8 mouse cellular contexts compared by ENCODE assay signal in the genomic region with DNA sequence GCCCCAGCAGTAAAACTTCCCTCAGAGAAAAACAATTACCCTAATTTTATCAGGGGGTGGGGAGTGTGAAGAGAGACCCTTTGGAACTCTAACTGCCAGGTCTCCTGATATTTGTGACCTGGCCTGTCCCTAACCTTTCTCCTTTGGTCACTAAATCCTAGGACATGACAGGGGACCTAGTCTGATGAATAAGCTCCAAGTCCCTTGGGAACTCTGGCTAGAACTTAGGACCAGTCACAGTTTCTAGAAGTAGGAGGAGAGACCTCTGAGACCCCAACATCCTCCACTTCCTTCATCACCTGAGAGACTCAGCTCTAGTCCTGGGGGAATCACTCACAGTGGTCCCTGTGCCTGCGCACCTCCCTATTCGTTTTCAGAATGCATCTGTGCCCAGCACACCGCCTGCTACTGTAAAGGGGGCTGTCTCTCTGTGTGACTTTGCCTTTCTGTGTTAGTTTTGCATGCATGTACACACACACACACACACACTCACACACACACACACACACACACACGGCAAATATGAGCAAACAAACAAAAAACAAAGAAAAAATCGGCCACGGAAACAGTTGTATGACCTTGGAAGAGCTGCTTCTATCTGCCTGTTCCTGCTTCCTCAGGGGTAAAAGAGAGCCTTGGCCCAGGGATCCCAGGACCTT. TPM values are rescaled to one million over a fixed set of nuclear protein-coding genes. Genes with fewer than 3 reads are reported as not detected.
A peak's percentile ranks its signal among the peaks of the same experiment; 100 is the strongest.
DNase-seq lines count a peak whose midpoint lies in the region; ATAC-seq lines count a peak whose summit lies in the region.

No protein-coding gene starts in this region.

- ATAC-seq in kidney, embryonic 16.5 days (ENCODE audit: low FRiP score, low TSS enrichment): no peak
- no peak for ATAC-seq in embryonic facial prominence, embryonic 12.5 days (ENCODE audit: insufficient number of reproducible peaks, insufficient read depth, low FRiP score, low TSS enrichment)
- ATAC-seq in hindbrain, embryonic 14.5 days (ENCODE audit: low FRiP score): no peak
- no peak for ATAC-seq in midbrain, embryonic 14.5 days (ENCODE audit: low FRiP score, low TSS enrichment)
- no peak for ATAC-seq in granulocyte monocyte progenitor cell, adult 5-6 weeks (replicated peaks; ENCODE audit: poor library complexity, severe bottlenecking)

- no peaks in the 10 kb centered on the region for H3K27me3 ChIP-seq in kidney, embryonic 16.5 days (ENCODE audit: insufficient read depth, low read length)
- no peaks in the 10 kb centered on the region for H3K27me3 ChIP-seq in embryonic facial prominence, embryonic 12.5 days
- H3K27me3 ChIP-seq in hindbrain, embryonic 14.5 days (ENCODE audit: control insufficient read depth, insufficient read depth, low read length): no peaks in the 10 kb centered on the region
- H3K27me3 ChIP-seq in midbrain, embryonic 14.5 days (ENCODE audit: control insufficient read depth, insufficient read depth, low read length): no peaks in the 10 kb centered on the region

- WGBS in kidney, embryonic 16.5 days: 8% methylated on average over 6 of the region's 6 CpGs
- WGBS in embryonic facial prominence, embryonic 12.5 days: 5% methylated on average over 6 of the region's 6 CpGs
- 4% methylated on average over 6 of the region's 6 CpGs for WGBS in hindbrain, embryonic 14.5 days
- 8% methylated on average over 6 of the region's 6 CpGs for WGBS in midbrain, embryonic 14.5 days

- H3K9ac ChIP-seq in kidney, embryonic 16.5 days (replicated peaks; ENCODE audit: low read length): peak overlapping the region; percentile 88
- H3K9ac ChIP-seq in embryonic facial prominence, embryonic 12.5 days: peak overlapping the region; percentile 82
- peak overlapping the region; percentile 75 for H3K9ac ChIP-seq in hindbrain, embryonic 14.5 days
- H3K9ac ChIP-seq in midbrain, embryonic 14.5 days (replicated peaks; ENCODE audit: low read length): peak overlapping the region; percentile 86

- peak overlapping the region; percentile 68 for H3K4me3 ChIP-seq in kidney, embryonic 16.5 days (ENCODE audit: low read length)
- peak overlapping the region; percentile 58 for H3K4me3 ChIP-seq in embryonic facial prominence, embryonic 12.5 days
- peak overlapping the region; percentile 52 for H3K4me3 ChIP-seq in hindbrain, embryonic 14.5 days (replicated peaks; ENCODE audit: low read length)
- peak overlapping the region; percentile 57 for H3K4me3 ChIP-seq in midbrain, embryonic 14.5 days (replicated peaks; ENCODE audit: low read depth, low read length)

- H3K36me3 ChIP-seq in kidney, embryonic 16.5 days (ENCODE audit: insufficient read depth, low read length): no peaks in the 10 kb centered on the region
- no peaks in the 10 kb centered on the region for H3K36me3 ChIP-seq in embryonic facial prominence, embryonic 12.5 days
- H3K36me3 ChIP-seq in hindbrain, embryonic 14.5 days (replicated peaks; ENCODE audit: control insufficient read depth, insufficient read depth): no peaks in the 10 kb centered on the region
- no peaks in the 10 kb centered on the region for H3K36me3 ChIP-seq in midbrain, embryonic 14.5 days (ENCODE audit: control insufficient read depth, insufficient read depth, low read length)

- H3K27ac ChIP-seq in kidney, embryonic 16.5 days (ENCODE audit: low read length): peak overlapping the region; percentile 99
- H3K27ac ChIP-seq in embryonic facial prominence, embryonic 12.5 days: peak overlapping the region; percentile 100
- H3K27ac ChIP-seq in hindbrain, embryonic 14.5 days: peak overlapping the region; percentile 97
- H3K27ac ChIP-seq in midbrain, embryonic 14.5 days (replicated peaks; ENCODE audit: low read depth, low read length): peak overlapping the region; percentile 99

- DNase-seq in kidney, adult 11 months: no peak
- DNase-seq in hindbrain, embryonic 14.5 days (ENCODE audit: low spot score): no peak
- peak; percentile 74 for DNase-seq in midbrain, embryonic 14.5 days
- no peak for DNase-seq in spleen, postnatal 14 days (ENCODE audit: low spot score in 2 of 2)
- DNase-seq in Muller cell, postnatal 12 days (ENCODE audit: inconsistent ontology term): no peak

- H3K4me2 ChIP-seq in kidney, embryonic 16.5 days (replicated peaks; ENCODE audit: low read depth, low read length): peak overlapping the region; percentile 69
- H3K4me2 ChIP-seq in embryonic facial prominence, embryonic 12.5 days (replicated peaks): peak overlapping the region; percentile 73
- peak overlapping the region; percentile 95 for H3K4me2 ChIP-seq in hindbrain, embryonic 14.5 days (replicated peaks)
- H3K4me2 ChIP-seq in midbrain, embryonic 14.5 days (ENCODE audit: low read length): peak overlapping the region; percentile 97

- peaks cover 51% of the 10 kb centered on the region for H3K4me1 ChIP-seq in kidney, embryonic 16.5 days (ENCODE audit: insufficient read depth, low read length)
- H3K4me1 ChIP-seq in embryonic facial prominence, embryonic 12.5 days: peaks cover 41% of the 10 kb centered on the region
- peaks cover 55% of the 10 kb centered on the region for H3K4me1 ChIP-seq in hindbrain, embryonic 14.5 days (replicated peaks; ENCODE audit: control insufficient read depth, insufficient read depth, low read length)
- H3K4me1 ChIP-seq in midbrain, embryonic 14.5 days (ENCODE audit: control insufficient read depth, insufficient read depth, low read length): peaks cover 58% of the 10 kb centered on the region

- H3K9me3 ChIP-seq in kidney, embryonic 16.5 days (ENCODE audit: low read length): no peaks in the 10 kb centered on the region
- no peaks in the 10 kb centered on the region for H3K9me3 ChIP-seq in embryonic facial prominence, embryonic 12.5 days
- no peaks in the 10 kb centered on the region for H3K9me3 ChIP-seq in hindbrain, embryonic 14.5 days (ENCODE audit: control insufficient read depth, low read length)
- H3K9me3 ChIP-seq in midbrain, embryonic 14.5 days (ENCODE audit: control insufficient read depth, low read length): no peaks in the 10 kb centered on the region

RNA-seq across cellular contexts. Expression of gene Smarcd3, which starts 18.8 kb away (rescaled TPM):
- 24.5 and 25.0 TPM in 2 replicates for polyA plus RNA-seq in kidney, embryonic 16.5 days (2015; fragmentation: Nextera tagmentation; extraction: Ambion mirVana)
- 73.5 and 74.7 TPM in 2 replicates for polyA plus RNA-seq in embryonic facial prominence, embryonic 12.5 days (2016; fragmentation: Nextera tagmentation; extraction: Ambion mirVana)
- polyA plus RNA-seq in hindbrain, embryonic 14.5 days (2014; fragmentation: Nextera tagmentation; extraction: Ambion mirVana): 149 and 171 TPM in 2 replicates
- 158 and 199 TPM in 2 replicates for polyA plus RNA-seq in midbrain, embryonic 14.5 days (2014; fragmentation: Nextera tagmentation; extraction: Ambion mirVana)
- not detected in 2 replicates for total RNA-seq in granulocyte monocyte progenitor cell, adult 5-6 weeks (2014; fragmentation: Nextera tagmentation)
- 0.05 and 0.34 TPM in 2 replicates for total RNA-seq in granulocyte monocyte progenitor cell, adult 5-6 weeks (2017)

RNA-seq across cellular contexts. Expression of gene Chpf2, which starts 18.9 kb away (rescaled TPM):
- 27.1 and 28.3 TPM in 2 replicates for polyA plus RNA-seq in kidney, embryonic 16.5 days (2015; fragmentation: Nextera tagmentation; extraction: Ambion mirVana)
- polyA plus RNA-seq in embryonic facial prominence, embryonic 12.5 days (2016; fragmentation: Nextera tagmentation; extraction: Ambion mirVana): 23.0 and 24.4 TPM in 2 replicates
- polyA plus RNA-seq in hindbrain, embryonic 14.5 days (2014; fragmentation: Nextera tagmentation; extraction: Ambion mirVana): 14.0 and 14.4 TPM in 2 replicates
- 12.4 and 19.4 TPM in 2 replicates for polyA plus RNA-seq in midbrain, embryonic 14.5 days (2014; fragmentation: Nextera tagmentation; extraction: Ambion mirVana)
- 17.8 and 17.9 TPM in 2 replicates for total RNA-seq in granulocyte monocyte progenitor cell, adult 5-6 weeks (2014; fragmentation: Nextera tagmentation)
- 10.4 and 29.2 TPM in 2 replicates for total RNA-seq in granulocyte monocyte progenitor cell, adult 5-6 weeks (2017)

RNA-seq across cellular contexts. Expression of gene Abcf2, which starts 28.2 kb away (rescaled TPM):
- 118 TPM in 2 replicates for polyA plus RNA-seq in kidney, embryonic 16.5 days (2015; fragmentation: Nextera tagmentation; extraction: Ambion mirVana)
- 126 and 128 TPM in 2 replicates for polyA plus RNA-seq in embryonic facial prominence, embryonic 12.5 days (2016; fragmentation: Nextera tagmentation; extraction: Ambion mirVana)
- 72.3 and 87.2 TPM in 2 replicates for polyA plus RNA-seq in hindbrain, embryonic 14.5 days (2014; fragmentation: Nextera tagmentation; extraction: Ambion mirVana)
- 79.3 and 88.1 TPM in 2 replicates for polyA plus RNA-seq in midbrain, embryonic 14.5 days (2014; fragmentation: Nextera tagmentation; extraction: Ambion mirVana)
- 51.6 and 74.3 TPM in 2 replicates for total RNA-seq in granulocyte monocyte progenitor cell, adult 5-6 weeks (2014; fragmentation: Nextera tagmentation)
- total RNA-seq in granulocyte monocyte progenitor cell, adult 5-6 weeks (2017): 98.3 and 98.8 TPM in 2 replicates

RNA-seq across cellular contexts. Expression of gene 4931409K22Rik, which starts 48.8 kb away (rescaled TPM):
- polyA plus RNA-seq in kidney, embryonic 16.5 days (2015; fragmentation: Nextera tagmentation; extraction: Ambion mirVana): 0.16 and 0.41 TPM in 2 replicates
- polyA plus RNA-seq in embryonic facial prominence, embryonic 12.5 days (2016; fragmentation: Nextera tagmentation; extraction: Ambion mirVana): 0.10 TPM in 1 of 2 replicates, not detected in the other
- polyA plus RNA-seq in hindbrain, embryonic 14.5 days (2014; fragmentation: Nextera tagmentation; extraction: Ambion mirVana): 0.10 and 0.19 TPM in 2 replicates
- not detected in 2 replicates for polyA plus RNA-seq in midbrain, embryonic 14.5 days (2014; fragmentation: Nextera tagmentation; extraction: Ambion mirVana)
- total RNA-seq in granulocyte monocyte progenitor cell, adult 5-6 weeks (2014; fragmentation: Nextera tagmentation): not detected in 2 replicates
- total RNA-seq in granulocyte monocyte progenitor cell, adult 5-6 weeks (2017): not detected in 2 replicates
